Mouse (Mus musculus) gastrocnemius, postnatal 25 days (tissue): ENCODE results near the gene Nhlrc3. TPM values are rescaled to one million over a fixed set of nuclear protein-coding genes. Genes with fewer than 3 reads are reported as not detected.

Experiments
- DNase-seq: peaks from one replicate; pipeline ENCODE4 v3.0.0; 2022
- total RNA-seq, 2 experiments: library from RNA; stranded (reverse); gene quantifications; 1 replicate in 1 of 2; 2 replicates in 1 of 2; pipeline ENCODE4 v1.2.3; 2021

Gene Nhlrc3
- total RNA-seq, 2 experiments from 2014 or later, result 2.7 to 3.2 TPM

DNA sequence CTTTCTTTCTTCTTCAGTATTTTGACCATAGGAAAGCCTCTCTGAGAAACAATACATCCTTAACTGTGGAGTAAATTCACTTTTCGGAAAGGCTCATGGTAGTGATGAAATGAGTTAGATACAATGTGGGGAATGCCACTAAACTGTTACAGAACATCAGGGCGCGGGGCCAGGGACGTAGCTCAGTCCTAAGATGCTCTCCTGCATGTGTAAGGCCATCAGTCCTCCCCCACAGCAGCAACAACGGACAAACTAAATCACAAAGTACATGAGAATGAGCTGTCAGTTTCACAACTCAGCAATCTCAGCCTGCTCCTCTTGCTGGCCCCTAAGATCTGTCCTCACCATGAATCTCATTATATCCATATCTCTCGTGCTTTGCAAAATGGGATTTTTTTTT lies 8.6 kb downstream of the Nhlrc3 start:
- no peak for DNase-seq

DNA sequence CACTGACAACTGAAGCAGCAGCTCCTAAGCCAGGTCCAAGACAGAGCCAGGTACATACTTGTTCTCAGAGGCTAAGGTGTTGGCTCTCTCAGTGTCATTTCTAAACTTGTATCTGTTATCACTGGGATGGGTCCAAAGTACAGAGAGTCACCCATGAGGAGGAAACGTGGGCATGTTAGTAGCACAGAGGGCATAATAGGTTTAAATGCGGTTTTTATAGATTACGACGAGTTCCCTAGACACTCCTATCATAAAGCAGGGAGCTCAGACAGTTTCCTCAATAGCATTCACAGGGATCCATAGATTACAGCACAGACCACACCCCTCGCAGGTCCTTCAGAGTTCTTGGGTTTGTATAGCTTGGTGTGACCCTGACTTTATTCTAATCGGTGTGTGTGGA lies 9.1 kb downstream of the Nhlrc3 start:
- DNase-seq, result no peak

DNA sequence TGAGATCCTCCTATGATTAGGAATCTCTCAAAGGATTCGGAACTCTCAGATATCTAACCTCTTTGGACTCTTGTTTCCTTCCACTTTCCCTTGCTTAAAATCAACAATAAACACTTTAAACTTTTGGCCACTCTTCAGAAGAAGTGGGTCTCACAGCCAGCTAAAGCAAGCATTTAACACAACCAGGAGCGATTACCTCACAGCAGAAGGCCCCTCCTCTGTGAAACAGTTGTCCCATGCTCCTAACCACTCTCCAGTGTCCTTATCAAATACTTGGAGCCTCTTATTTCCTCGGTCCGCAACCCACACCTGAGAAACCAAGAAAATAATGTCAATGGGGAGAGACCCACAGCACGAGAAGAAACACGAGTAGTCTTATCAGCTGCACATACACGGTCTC lies 9.8 kb downstream of the Nhlrc3 start:
- DNase-seq, result no peak

DNA sequence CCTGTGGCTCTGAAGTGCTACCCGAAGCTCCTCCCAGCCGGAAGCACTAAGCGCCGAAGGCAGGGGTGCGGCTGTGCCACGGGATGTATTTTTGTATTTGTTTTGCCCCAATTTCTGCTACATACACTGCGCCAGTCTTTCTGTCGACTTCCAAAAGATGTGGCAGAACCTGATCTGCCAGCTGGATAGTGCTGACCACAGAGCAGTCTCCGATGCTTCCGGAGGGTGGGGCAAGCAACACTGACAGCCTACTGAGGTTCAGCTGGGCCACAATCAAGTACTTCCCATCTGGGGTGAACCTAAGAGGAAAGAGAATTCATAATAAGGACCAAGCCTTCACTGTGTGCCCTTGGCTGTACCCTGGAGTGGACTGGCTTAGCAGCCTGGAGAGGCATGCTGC lies 10.8 kb downstream of the Nhlrc3 start:
- no peak for DNase-seq

DNA sequence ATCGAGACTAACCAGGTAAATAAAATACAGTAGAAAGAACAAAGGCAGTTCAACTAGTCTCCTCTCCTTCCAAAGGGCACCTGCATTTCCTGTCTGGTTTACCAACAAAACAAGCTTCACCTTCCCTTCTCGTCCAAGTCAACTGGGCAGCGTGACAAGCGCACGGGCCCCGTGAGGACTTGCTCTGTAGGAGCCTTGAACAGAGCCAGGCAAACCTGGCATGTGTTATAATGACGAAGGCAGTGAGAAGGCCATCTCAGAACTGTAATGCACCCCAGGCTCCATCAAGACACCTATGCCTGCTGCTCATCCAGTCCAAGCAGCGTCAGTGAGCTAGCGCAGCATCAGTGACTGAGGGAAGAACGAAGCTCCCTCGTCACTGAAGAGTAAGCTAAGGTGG lies 12.5 kb downstream of the Nhlrc3 start:
- DNase-seq, result no peak

DNA sequence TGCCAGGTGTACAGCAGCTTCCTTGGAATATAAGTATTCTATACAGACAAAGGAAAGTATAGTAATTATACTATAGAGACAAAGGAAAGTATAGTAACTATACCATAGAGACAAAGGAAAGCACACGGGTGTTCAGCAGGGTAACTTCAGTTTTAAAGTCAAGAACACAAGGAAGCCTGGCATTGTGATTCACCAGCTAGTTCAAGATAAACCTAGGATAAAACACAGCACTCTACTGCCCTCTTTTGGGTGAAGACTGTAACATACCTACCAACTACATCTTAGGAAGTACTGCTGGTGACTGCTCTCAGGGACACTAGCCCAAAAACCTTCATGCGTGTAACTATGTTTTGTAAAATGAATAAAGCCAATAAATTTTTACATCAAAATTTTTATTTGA lies 14.9 kb downstream of the Nhlrc3 start:
- no peak for DNase-seq

DNA sequence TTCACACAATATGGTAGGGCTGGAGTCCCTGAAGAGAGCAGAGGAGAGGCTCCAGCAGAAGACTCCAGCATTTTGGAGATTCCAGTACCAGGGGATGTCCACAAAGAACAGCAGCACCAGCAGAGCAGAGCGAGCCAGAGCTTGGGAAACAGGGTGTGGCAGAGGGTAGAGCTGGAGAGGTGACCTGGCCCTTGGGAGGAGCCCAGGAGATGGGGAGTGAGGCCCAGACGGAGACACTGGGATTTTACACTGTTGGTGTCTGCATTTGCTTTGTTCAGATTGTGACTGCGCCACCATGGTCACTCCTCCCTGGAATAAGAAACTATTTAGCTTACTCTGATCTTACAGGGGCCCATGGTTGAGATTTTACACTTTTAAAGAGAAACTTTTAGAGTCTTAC lies 16.3 kb downstream of the Nhlrc3 start:
- no peak for DNase-seq

DNA sequence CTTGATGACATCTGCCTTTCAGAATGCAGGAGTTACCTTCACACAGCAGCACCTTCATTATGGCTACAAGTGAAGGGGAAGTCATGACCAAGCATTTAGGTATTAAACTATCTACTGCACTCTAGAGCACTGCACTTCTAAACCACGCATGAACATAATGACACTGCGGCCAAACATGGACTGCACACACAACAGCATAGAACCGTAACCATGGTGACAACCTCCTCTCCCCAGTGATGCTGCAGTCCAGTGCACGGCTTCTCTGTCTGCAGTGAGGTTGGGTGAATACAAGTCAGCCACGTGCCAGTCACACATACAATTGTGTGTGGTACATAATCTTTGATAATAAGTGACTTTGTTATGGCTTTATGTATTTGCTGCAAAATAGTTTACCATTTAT lies 17.6 kb downstream of the Nhlrc3 start:
- no peak for DNase-seq

DNA sequence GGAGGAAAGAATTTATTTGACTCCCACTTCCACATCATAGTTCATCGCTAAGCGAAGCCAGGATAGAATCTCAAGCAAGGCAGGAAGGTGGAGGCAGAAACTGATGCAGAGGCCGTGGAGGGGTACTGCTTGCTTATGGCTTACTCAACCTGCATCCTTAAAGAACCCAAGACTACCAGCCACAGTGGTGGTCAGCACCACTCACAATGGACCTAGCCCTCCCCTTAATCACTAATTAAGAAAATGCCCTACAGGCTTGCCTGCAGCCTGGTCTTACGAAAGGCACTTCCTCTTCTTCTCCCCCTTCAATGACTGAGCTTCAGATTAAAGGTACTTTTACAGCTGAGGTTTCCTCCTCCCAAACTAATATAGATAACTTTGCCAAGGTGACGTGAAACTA lies 26.6 kb downstream of the Nhlrc3 start:
- no peak for DNase-seq

DNA sequence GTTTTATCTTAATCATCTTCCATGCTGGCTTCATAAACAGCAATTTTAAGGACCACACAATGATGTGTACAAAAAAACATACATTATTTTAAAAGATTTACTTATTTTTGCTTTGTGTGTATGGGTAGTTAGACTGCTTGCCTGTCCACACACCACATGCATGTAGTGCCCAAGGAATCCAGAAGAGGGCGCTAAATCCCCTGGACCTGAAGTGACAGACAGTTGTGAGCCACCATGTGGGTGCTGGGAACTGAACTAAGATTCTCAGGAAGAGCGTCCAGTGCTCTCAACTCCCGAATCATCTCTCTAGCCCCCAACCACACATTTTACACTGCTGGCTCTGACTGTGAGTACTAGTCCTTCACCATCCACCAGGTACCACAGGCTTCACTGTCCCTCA lies 28.5 kb downstream of the Nhlrc3 start:
- DNase-seq, result no peak

DNA sequence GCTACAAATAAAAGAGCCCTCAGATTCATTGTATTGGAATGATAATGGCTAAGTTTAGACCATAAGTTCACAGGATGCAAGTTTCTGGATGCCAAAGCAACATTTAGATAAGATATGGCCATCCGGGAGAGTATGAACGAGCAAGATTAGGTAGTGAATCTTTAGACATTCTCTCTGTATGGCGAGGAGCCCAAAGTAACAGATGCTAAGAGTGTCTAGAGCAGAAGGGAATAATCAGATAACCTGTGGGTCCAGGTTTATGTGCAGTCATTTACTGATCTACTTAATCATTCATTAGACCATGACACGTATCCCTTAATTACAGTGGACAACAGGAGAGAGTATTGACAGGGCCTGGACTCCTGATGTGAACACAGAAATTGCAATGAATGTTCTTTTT lies 39.6 kb downstream of the Nhlrc3 start:
- DNase-seq, result no peak

DNA sequence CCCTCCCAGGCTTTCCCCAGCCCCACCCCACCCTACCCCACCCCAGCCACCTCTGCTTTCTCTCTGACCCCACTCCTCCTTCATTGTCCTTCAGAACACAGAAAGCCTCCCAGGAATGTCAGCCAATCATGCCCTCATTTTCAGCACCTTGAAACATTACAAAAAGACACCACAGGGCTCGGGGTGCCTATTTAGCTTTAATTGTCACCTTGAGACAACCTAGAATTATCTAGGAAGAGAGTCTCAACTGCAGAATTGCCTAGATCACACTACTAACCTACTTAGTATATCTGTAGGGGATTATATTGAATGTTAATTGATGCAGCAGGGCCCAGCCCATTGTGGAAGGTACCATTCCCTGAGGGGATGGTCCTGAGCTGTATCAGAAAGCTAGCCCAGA lies 40.4 kb downstream of the Nhlrc3 start:
- DNase-seq, result no peak

DNA sequence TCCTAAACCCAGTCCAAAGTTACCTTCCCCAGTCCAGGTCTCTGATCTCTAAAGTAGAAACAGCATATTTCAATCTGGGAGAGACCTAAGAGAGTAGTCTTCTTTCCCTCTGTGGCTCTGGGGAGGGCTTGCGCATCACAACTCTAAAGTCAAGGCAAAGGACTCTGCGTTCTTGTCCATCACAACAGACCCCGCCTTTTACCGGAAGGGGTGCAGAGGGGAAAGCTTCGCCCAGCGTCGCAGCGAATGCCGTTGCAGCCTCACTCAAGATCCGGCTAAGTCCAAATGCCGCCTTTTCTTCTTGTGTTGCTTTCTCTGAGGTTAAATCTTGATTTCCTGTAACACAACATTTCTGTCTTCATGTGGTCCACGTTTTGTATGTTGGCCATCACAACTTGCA lies 41.5 kb downstream of the Nhlrc3 start:
- no peak for DNase-seq

DNA sequence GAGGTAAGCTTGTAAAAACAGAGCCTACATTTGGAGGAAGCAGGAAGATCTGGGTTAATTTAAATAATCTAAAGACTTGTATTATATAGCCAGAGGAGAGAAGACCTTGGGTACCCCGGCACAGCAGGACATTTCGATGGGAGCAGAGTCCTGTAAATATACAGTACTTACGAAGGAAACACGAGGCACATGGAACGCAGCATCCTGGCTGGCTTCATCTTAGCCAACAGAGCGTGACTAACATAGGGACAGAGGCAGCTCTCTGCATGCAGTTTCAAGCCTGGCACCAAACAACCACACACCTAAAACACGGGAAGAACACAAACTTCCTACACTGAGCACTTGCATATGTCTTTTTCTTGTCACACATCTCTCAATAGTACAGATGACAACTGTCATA lies 45.4 kb downstream of the Nhlrc3 start:
- no peak for DNase-seq

DNA sequence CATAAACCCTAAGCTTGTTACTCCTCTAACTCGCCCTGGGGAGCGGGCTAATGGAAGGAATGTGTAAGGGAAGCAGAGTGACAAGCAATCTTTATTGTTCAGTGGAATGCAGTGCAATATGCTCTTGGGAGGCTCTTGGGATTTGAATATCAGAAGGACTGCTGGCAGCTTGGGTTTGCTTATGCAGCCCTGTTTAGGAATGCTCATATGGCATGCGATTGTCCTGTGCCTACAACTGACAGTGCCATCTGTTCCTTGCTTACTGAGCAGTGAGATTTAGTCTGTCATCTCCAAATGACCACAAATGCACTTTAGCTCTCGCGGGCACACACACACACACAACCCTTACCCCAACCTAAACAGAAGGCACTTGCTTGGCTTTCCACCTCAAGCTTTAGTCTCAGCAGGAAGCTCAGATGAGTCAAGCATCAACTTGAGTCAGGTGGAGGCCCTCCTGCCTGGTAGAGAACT lies 47.1 kb downstream of the Nhlrc3 start:
- no peak for DNase-seq

DNA sequence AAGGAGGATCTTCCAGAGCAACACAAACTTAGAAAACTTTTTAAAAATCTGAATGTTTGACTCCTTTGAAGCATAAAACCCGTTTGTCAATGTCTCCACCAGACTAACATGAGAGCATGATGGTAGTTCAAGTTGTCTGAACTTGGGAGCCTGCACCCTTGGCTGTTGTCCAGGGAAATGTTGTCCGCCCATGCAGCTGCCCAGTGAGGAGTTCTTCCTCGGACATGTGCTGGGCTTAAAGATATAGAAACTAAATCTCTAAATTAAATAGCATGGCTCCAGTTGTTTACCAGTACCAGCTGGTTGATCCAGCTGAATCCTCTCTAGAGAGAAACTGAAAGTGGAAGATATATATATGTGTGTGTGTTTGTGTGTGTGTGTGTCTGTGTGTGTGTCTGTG lies 49.2 kb downstream of the Nhlrc3 start:
- no peak for DNase-seq

DNA sequence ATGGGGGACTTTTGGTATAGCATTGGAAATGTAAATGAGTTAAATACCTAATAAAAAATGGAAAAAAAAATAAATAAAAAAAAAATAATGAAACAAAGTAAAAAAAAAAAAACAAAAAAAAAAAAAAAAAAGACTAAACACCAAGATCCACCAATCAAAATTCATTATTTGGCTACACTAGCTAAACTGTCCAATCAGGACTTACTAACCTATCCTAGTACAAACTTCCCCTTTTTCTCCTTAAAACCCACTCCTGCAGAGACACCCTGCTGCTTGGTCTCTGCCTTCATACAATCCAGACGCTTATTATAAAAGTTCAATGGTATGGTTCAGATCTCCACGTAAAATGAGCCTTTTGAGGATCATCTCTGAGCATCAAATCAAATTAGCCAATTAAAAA lies 49.7 kb downstream of the Nhlrc3 start:
- DNase-seq, result no peak

DNA sequence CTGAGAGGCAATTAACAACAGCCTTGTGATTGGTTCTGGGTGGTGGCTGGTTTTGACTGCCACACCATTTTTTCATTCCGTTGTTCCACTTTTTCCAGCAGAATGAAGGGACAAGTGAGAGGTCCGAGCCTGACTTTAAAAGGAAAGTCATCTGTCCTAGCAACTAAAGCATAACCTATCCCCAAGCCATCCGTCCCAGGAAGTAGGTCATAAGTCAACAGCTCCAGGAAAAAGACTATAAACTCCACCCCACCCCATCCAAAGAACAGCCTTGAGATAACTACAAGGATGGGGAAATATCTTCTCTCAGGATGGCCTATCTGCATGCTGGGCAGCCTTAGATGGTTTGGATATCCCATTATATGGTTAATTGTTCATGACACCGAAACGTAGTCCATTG lies 50.9 kb downstream of the Nhlrc3 start:
- no peak for DNase-seq

DNA sequence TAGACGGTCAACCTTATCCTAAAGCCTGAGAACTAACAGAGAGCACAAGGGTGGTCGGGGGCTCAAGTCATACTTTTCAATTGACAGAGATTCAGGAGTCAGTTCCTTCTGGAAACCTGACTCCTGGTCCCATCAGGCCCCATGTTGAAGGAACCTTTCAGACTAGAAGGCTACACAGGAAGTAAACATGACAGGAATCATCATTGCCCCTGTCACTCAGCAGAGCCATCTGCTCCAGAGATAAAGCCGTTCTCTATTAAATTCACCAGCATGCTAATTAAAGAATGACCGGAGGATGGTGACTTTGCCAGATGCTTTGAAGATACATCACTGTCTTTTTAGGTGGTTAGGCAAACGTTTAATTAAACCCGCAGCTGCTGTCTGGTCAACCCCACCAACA lies 53.1 kb downstream of the Nhlrc3 start:
- no peak for DNase-seq

DNA sequence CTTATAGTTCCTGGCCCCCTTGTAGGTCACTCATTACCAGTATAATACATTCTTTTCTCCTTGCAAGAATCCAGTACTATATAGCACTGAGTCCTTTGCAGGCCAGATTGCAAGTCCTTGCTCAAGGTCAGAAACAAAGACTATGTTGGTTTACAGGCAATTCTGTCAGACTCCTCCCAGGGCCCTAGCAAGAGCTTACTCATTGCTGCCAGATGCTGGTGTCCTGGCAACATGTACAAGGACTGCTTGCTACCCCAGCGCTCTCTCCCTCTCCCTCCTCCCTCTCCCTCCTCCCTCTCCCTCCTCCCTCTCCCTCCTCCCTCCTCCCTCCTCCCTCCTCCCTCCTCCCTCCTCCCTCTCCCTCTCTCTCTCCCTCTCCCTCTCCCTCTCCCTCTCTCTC lies 56.0 kb downstream of the Nhlrc3 start:
- DNase-seq, result no peak

Other genes starting within 250 kb of the Nhlrc3 start
- 1 to 10 TPM; 6.0 to 6.8 TPM for gene Proser1, start 334 bp upstream of the Nhlrc3 start, total RNA-seq
- not detected for gene Stoml3, start 25.3 kb upstream of the Nhlrc3 start, total RNA-seq
- 1 to 10 TPM; 1.6 to 3.8 TPM for gene Frem2, start 194.0 kb upstream of the Nhlrc3 start, total RNA-seq